Mouse (Mus musculus): ENCODE data around the gene Hypk. TPM values are rescaled to one million over a fixed set of nuclear protein-coding genes. Genes with fewer than 3 reads are reported as not detected.

The Hypk gene
- polyA plus RNA-seq, 1 experiment from 2014 or later, result 114 TPM

GRCm38 (mm10) chr2:121416356-121416755, 36.7 kb upstream of the Hypk start:
- H3K9me3 ChIP-seq (ENCODE audit: control insufficient read depth, low read length), result no peaks in the 10 kb centered on the region
- no peaks in the 10 kb centered on the region for H3K36me3 ChIP-seq (ENCODE audit: control insufficient read depth, insufficient read depth, low read length)
- H3K27ac ChIP-seq (ENCODE audit: low read depth, low read length), result no peak overlapping the region
- H3K4me1 ChIP-seq (replicated peaks; ENCODE audit: control insufficient read depth, insufficient read depth, low read length), result peaks cover 3% of the 10 kb centered on the region; the same call in 1 of the 2 replicates
- no peak overlapping the region for H3K4me3 ChIP-seq (ENCODE audit: low read depth, low read length)
- no peak overlapping the region for H3K4me2 ChIP-seq (replicated peaks; ENCODE audit: low read depth, low read length)
- ATAC-seq (ENCODE audit: low FRiP score) (no peak), DNase-seq (ENCODE audit: low spot score) (no peak)
- 94% methylated on average over 6 of the region's 6 CpGs for WGBS
- no peak overlapping the region for H3K9ac ChIP-seq (ENCODE audit: low read depth, low read length)
- no peaks in the 10 kb centered on the region for H3K27me3 ChIP-seq (ENCODE audit: control insufficient read depth, insufficient read depth, low read length)

DNA sequence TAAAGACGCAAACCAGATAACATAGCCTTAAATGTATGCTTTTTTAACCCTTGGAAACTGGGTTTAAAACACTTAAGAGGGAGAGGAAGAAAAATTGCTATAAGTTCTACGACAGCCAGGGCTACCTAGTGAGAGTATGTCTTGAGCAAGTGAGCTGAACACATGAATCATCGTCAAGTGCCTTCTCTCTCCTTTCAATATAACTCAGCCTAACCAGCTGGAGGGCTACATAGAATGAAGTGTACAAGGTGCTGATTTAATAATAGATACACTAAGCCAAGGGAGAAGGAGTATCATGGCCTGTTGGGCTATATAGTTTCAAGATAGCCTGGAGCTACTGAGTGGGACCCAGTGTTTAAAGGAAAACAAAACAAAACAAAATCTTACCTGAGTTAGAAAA, 34.6 kb upstream of the Hypk start:
- Histone ChIP-seq H3K9me3 (ENCODE audit: control insufficient read depth, low read length) (no peaks in the 10 kb centered on the region), H3K36me3 (ENCODE audit: control insufficient read depth, insufficient read depth, low read length) (no peaks in the 10 kb centered on the region), H3K4me1 (replicated peaks; ENCODE audit: control insufficient read depth, insufficient read depth, low read length) (peaks cover 3% of the 10 kb centered on the region; the same call in 1 of the 2 replicates), H3K4me3 (ENCODE audit: low read depth, low read length) (no peak overlapping the region), H3K4me2 (replicated peaks; ENCODE audit: low read depth, low read length) (no peak overlapping the region), H3K27me3 (ENCODE audit: control insufficient read depth, insufficient read depth, low read length) (no peaks in the 10 kb centered on the region), H3K27ac (ENCODE audit: low read depth, low read length) (no peak overlapping the region), H3K9ac (ENCODE audit: low read depth, low read length) (no peak overlapping the region)
- WGBS, result 92% methylated on average over 3 of the region's 3 CpGs
- DNase-seq (ENCODE audit: low spot score), result no peak
- no peak for ATAC-seq (ENCODE audit: low FRiP score)

DNA sequence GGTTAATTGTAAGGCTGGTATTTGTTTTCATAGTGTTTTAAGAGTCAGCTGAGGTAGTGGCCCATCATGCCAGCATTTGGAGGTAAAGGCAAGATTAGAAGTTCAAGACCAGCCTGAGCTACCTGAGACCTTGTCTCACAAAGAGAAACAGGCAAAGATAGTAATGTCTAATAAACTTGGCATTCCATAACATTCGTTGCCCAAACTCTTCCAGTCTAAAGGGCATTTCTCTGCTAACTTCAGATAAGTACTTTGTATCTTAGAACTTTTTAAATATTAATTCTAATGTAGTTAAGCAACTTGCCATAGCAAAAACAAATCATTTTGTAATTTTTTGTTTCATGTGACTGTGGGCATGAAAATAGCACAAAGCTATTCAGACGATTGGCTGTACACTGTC, 29.9 kb upstream of the Hypk start:
- Histone ChIP-seq H3K27ac (ENCODE audit: low read depth, low read length) (no peak overlapping the region), H3K4me2 (replicated peaks; ENCODE audit: low read depth, low read length) (no peak overlapping the region), H3K36me3 (ENCODE audit: control insufficient read depth, insufficient read depth, low read length) (peaks cover 4% of the 10 kb centered on the region; the same call in 1 of the 2 replicates), H3K9me3 (ENCODE audit: control insufficient read depth, low read length) (no peaks in the 10 kb centered on the region), H3K27me3 (ENCODE audit: control insufficient read depth, insufficient read depth, low read length) (no peaks in the 10 kb centered on the region), H3K9ac (ENCODE audit: low read depth, low read length) (no peak overlapping the region), H3K4me1 (replicated peaks; ENCODE audit: control insufficient read depth, insufficient read depth, low read length) (no peaks in the 10 kb centered on the region), H3K4me3 (ENCODE audit: low read depth, low read length) (no peak overlapping the region)
- DNase-seq (ENCODE audit: low spot score) (no peak), ATAC-seq (ENCODE audit: low FRiP score) (no peak)
- whole genome bisulfite sequencing, result 94% methylated on average over 2 of the region's 2 CpGs

- H3K4me2 ChIP-seq (replicated peaks; ENCODE audit: low read depth, low read length), result no peak overlapping the region
- ATAC-seq (ENCODE audit: low FRiP score), result no peak
- H3K4me1 ChIP-seq (replicated peaks; ENCODE audit: control insufficient read depth, insufficient read depth, low read length), result no peaks in the 10 kb centered on the region
- no peak overlapping the region for H3K4me3 ChIP-seq (ENCODE audit: low read depth, low read length)
- WGBS, result 98% methylated on average over 2 of the region's 2 CpGs
- no peaks in the 10 kb centered on the region for H3K27me3 ChIP-seq (ENCODE audit: control insufficient read depth, insufficient read depth, low read length)
- H3K9ac ChIP-seq (ENCODE audit: low read depth, low read length), result no peak overlapping the region
- H3K9me3 ChIP-seq (ENCODE audit: control insufficient read depth, low read length), result no peaks in the 10 kb centered on the region
- no peak for DNase-seq (ENCODE audit: low spot score)
- no peak overlapping the region for H3K27ac ChIP-seq (ENCODE audit: low read depth, low read length)
- peaks cover 9% of the 10 kb centered on the region for H3K36me3 ChIP-seq (ENCODE audit: control insufficient read depth, insufficient read depth, low read length)
These were observed 27.2 kb upstream of the Hypk start for GRCm38 (mm10) chr2:121425890-121426289.

DNA sequence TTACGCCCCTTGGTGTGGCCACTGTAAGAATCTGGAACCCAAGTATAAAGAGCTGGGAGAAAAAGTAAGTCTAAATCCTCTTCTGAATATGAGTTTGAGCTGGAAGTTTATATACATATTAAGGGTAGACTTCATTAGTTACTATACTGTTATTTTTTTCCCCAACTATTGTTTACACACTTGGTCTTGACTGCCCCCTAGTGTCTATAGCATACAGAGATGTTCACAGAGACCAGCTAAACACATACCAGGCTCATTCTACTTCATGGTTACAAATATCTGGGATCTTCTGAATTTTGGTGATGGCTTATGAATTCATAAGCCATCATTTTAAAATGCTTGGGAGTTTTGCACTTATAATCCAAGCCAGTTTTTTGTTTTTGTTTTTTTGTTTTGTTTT, 18.2 kb upstream of the Hypk start:
- Histone ChIP-seq H3K4me2 (replicated peaks; ENCODE audit: low read depth, low read length) (no peak overlapping the region), H3K4me1 (replicated peaks; ENCODE audit: control insufficient read depth, insufficient read depth, low read length) (no peaks in the 10 kb centered on the region), H3K27me3 (ENCODE audit: control insufficient read depth, insufficient read depth, low read length) (no peaks in the 10 kb centered on the region), H3K27ac (ENCODE audit: low read depth, low read length) (no peak overlapping the region), H3K9ac (ENCODE audit: low read depth, low read length) (no peak overlapping the region), H3K4me3 (ENCODE audit: low read depth, low read length) (no peak overlapping the region), H3K9me3 (ENCODE audit: control insufficient read depth, low read length) (no peaks in the 10 kb centered on the region), H3K36me3 (ENCODE audit: control insufficient read depth, insufficient read depth, low read length) (peaks cover 26% of the 10 kb centered on the region)
- peak; percentile 46 for DNase-seq (ENCODE audit: low spot score)
- 97% methylated on average over 1 of the region's 1 CpGs for WGBS
- no peak for ATAC-seq (ENCODE audit: low FRiP score)

GRCm38 (mm10) chr2:121439746-121440145, 13.3 kb upstream of the Hypk start:
- Histone ChIP-seq H3K27me3 (ENCODE audit: control insufficient read depth, insufficient read depth, low read length) (peaks cover 17% of the 10 kb centered on the region), H3K36me3 (ENCODE audit: control insufficient read depth, insufficient read depth, low read length) (peaks cover 4% of the 10 kb centered on the region; the same call in 1 of the 2 replicates), H3K4me1 (replicated peaks; ENCODE audit: control insufficient read depth, insufficient read depth, low read length) (peaks cover 9% of the 10 kb centered on the region; the same call in 1 of the 2 replicates), H3K27ac (ENCODE audit: low read depth, low read length) (no peak overlapping the region), H3K4me2 (replicated peaks; ENCODE audit: low read depth, low read length) (no peak overlapping the region), H3K9ac (ENCODE audit: low read depth, low read length) (no peak overlapping the region), H3K4me3 (ENCODE audit: low read depth, low read length) (no peak overlapping the region), H3K9me3 (ENCODE audit: control insufficient read depth, low read length) (no peaks in the 10 kb centered on the region)
- ATAC-seq (ENCODE audit: low FRiP score) (no peak), DNase-seq (ENCODE audit: low spot score) (no peak)
- 79% methylated on average over 4 of the region's 4 CpGs for whole genome bisulfite sequencing

DNA sequence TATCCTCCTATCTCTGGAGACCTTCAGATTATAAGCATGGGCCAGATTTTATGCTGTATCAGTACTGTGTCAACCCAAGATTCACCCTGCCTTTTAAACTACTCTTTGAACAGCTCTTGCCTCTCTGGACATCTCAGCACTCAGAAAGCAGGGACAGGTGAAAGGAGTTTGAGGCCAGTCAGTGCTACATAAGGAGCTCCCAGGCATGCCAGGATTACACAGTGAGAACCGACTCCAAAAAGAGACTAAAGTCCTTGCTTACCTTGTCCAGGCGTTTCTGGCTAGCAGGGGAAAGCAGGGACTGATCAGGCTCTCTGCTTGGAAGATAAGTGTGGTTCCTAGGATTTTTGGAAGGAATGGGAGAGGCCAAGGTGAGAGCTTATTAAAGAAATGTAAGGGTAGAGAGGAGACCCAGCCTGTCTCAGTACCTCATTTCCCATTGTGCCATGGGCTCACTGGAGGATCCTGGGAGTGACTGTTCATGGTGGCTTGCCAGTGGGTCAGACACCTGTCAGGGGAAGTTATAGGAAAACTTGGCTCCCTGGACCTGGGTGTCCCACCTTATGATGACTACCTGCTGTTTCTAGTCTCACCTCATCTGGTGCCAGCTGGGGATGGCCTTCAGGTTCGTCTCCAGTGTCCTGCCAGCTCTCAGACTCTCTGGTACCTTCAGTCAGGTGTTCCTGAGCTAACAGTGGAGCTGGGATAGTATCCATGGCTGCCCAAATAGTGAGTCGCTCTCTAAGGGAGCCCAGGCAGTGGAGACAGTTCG, 12.1 kb upstream of the Hypk start:
- Histone ChIP-seq H3K4me3 (ENCODE audit: low read depth, low read length) (no peak overlapping the region), H3K4me2 (replicated peaks; ENCODE audit: low read depth, low read length) (no peak overlapping the region), H3K9ac (ENCODE audit: low read depth, low read length) (no peak overlapping the region), H3K9me3 (ENCODE audit: control insufficient read depth, low read length) (no peaks in the 10 kb centered on the region), H3K27ac (ENCODE audit: low read depth, low read length) (no peak overlapping the region), H3K36me3 (ENCODE audit: control insufficient read depth, insufficient read depth, low read length) (no peaks in the 10 kb centered on the region), H3K27me3 (ENCODE audit: control insufficient read depth, insufficient read depth, low read length) (peaks cover 17% of the 10 kb centered on the region), H3K4me1 (replicated peaks; ENCODE audit: control insufficient read depth, insufficient read depth, low read length) (peaks cover 9% of the 10 kb centered on the region; the same call in 1 of the 2 replicates)
- WGBS, result 52% methylated on average over 5 of the region's 5 CpGs
- DNase-seq (ENCODE audit: low spot score), result no peak
- no peak for ATAC-seq (ENCODE audit: low FRiP score)

GRCm38 (mm10) chr2:121441800-121442199, 11.3 kb upstream of the Hypk start:
- 10% methylated on average over 11 of the region's 11 CpGs for WGBS
- peak overlapping the region; percentile 30; the same call in 1 of the 2 replicates for H3K4me3 ChIP-seq (ENCODE audit: low read depth, low read length)
- H3K4me2 ChIP-seq (replicated peaks; ENCODE audit: low read depth, low read length), result peak overlapping the region; percentile 58
- H3K27ac ChIP-seq (ENCODE audit: low read depth, low read length), result no peak overlapping the region
- H3K27me3 ChIP-seq (ENCODE audit: control insufficient read depth, insufficient read depth, low read length), result peaks cover 17% of the 10 kb centered on the region
- H3K36me3 ChIP-seq (ENCODE audit: control insufficient read depth, insufficient read depth, low read length), result no peaks in the 10 kb centered on the region
- no peaks in the 10 kb centered on the region for H3K9me3 ChIP-seq (ENCODE audit: control insufficient read depth, low read length)
- ATAC-seq (ENCODE audit: low FRiP score), result no peak
- H3K9ac ChIP-seq (ENCODE audit: low read depth, low read length), result no peak overlapping the region; the same call in 1 of the 2 replicates
- H3K4me1 ChIP-seq (replicated peaks; ENCODE audit: control insufficient read depth, insufficient read depth, low read length), result peaks cover 9% of the 10 kb centered on the region; the same call in 1 of the 2 replicates
- no peak for DNase-seq (ENCODE audit: low spot score)

Measured in hindbrain, embryonic 11.5 days (tissue).